8 mouse cellular contexts compared by ENCODE assay signal in genomic region chr8:105853178-105853577, GRCm38 (mm10). TPM values are rescaled to one million over a fixed set of nuclear protein-coding genes. Genes with fewer than 3 reads are reported as not detected.
DNase-seq lines count a peak whose midpoint lies in the region; ATAC-seq and TF ChIP-seq lines count a peak whose summit lies in the region.

Cenpt (minus strand) TSS chr8:105853278.

- 85% methylated on average over 3 of the region's 3 CpGs for WGBS in lung, adult 2 months
- WGBS in embryonic facial prominence, embryonic 14.5 days, result 87% methylated on average over 3 of the region's 3 CpGs
- WGBS in hindbrain, embryonic 15.5 days, result 95% methylated on average over 3 of the region's 3 CpGs
- 81% methylated on average over 3 of the region's 3 CpGs for WGBS in liver, postnatal 0 days (ENCODE audit: insufficient replicate concordance)

- TF ChIP-seq CTCF in lung, adult 2 months (IDR thresholded peaks at IDR 0.05; ENCODE audit: insufficient read depth, low read length), result no peak
- no peak for TF ChIP-seq CTCF in liver, postnatal 0 days (IDR thresholded peaks at IDR 0.05; ENCODE audit: low read depth)

- no peaks in the 10 kb centered on the region for H3K27me3 ChIP-seq in embryonic facial prominence, embryonic 14.5 days (replicated peaks; ENCODE audit: control insufficient read depth, insufficient read depth, low read length)
- H3K27me3 ChIP-seq in hindbrain, embryonic 15.5 days, result no peaks in the 10 kb centered on the region
- no peaks in the 10 kb centered on the region for H3K27me3 ChIP-seq in liver, postnatal 0 days (ENCODE audit: insufficient read depth, low read length)

- no peaks in the 10 kb centered on the region for H3K9me3 ChIP-seq in embryonic facial prominence, embryonic 14.5 days (ENCODE audit: control insufficient read depth, low read length)
- H3K9me3 ChIP-seq in hindbrain, embryonic 15.5 days, result no peaks in the 10 kb centered on the region
- no peaks in the 10 kb centered on the region for H3K9me3 ChIP-seq in liver, postnatal 0 days (ENCODE audit: low read length)

- H3K9ac ChIP-seq in embryonic facial prominence, embryonic 14.5 days (ENCODE audit: low read depth, low read length), result no peak within 1 kb of the TSS
- no peak within 1 kb of the TSS for H3K9ac ChIP-seq in hindbrain, embryonic 15.5 days
- no peak within 1 kb of the TSS for H3K9ac ChIP-seq in liver, postnatal 0 days (replicated peaks)

- no peak for DNase-seq in lung, adult 2 months
- DNase-seq in lung, adult 18-20 months, result no peak
- DNase-seq in embryonic facial prominence, embryonic 14.5 days (ENCODE audit: low spot score), result no peak
- no peak for DNase-seq in liver, postnatal 0 days
- DNase-seq in embryo, embryonic 10 days (ENCODE audit: low spot score), result no peak
- no peak for DNase-seq in spleen, postnatal 36 days (ENCODE audit: low spot score in 2 of 2)
- DNase-seq in ovary, adult 18-20 months (ENCODE audit: low spot score), result no peak

- no peak for TF ChIP-seq EP300 in liver, postnatal 0 days (IDR thresholded peaks at IDR 0.05; ENCODE audit: low read depth)

- ATAC-seq in embryonic facial prominence, embryonic 14.5 days (ENCODE audit: low read depth), result no peak
- no peak for ATAC-seq in hindbrain, embryonic 15.5 days (ENCODE audit: low FRiP score, low read depth)
- no peak for ATAC-seq in liver, postnatal 0 days

- H3K4me2 ChIP-seq in embryonic facial prominence, embryonic 14.5 days (ENCODE audit: low read depth, low read length), result peak within 1 kb of the TSS; percentile 77
- peak within 1 kb of the TSS; percentile 74; the same call in 1 of the 2 replicates for H3K4me2 ChIP-seq in hindbrain, embryonic 15.5 days
- peak within 1 kb of the TSS; percentile 96; the same call in 1 of the 2 replicates for H3K4me2 ChIP-seq in liver, postnatal 0 days (ENCODE audit: low read depth, low read length)

- peaks cover 13% of the 10 kb centered on the region for H3K4me1 ChIP-seq in lung, adult 2 months (ENCODE audit: control insufficient read depth, insufficient read depth, low read length)
- H3K4me1 ChIP-seq in embryonic facial prominence, embryonic 14.5 days (ENCODE audit: control insufficient read depth, insufficient read depth, low read length), result peaks cover 26% of the 10 kb centered on the region
- H3K4me1 ChIP-seq in hindbrain, embryonic 15.5 days (replicated peaks), result peaks cover 46% of the 10 kb centered on the region
- H3K4me1 ChIP-seq in liver, postnatal 0 days (ENCODE audit: insufficient read depth), result peaks cover 32% of the 10 kb centered on the region

- no peak for TF ChIP-seq POLR2A in lung, adult 2 months (IDR thresholded peaks at IDR 0.05; ENCODE audit: borderline replicate concordance, extremely low read depth, low read depth, low read length)

- H3K36me3 ChIP-seq in embryonic facial prominence, embryonic 14.5 days (ENCODE audit: control insufficient read depth, insufficient read depth, low read length), result peaks cover 20% of the 10 kb centered on the region
- peaks cover 11% of the 10 kb centered on the region for H3K36me3 ChIP-seq in hindbrain, embryonic 15.5 days
- peaks cover 10% of the 10 kb centered on the region for H3K36me3 ChIP-seq in liver, postnatal 0 days (replicated peaks; ENCODE audit: insufficient read depth, low read length)

- H3K27ac ChIP-seq in embryonic facial prominence, embryonic 14.5 days (replicated peaks; ENCODE audit: low read depth, low read length), result no peak within 1 kb of the TSS
- H3K27ac ChIP-seq in hindbrain, embryonic 15.5 days (replicated peaks), result peak within 1 kb of the TSS; percentile 84
- H3K27ac ChIP-seq in liver, postnatal 0 days (ENCODE audit: low read depth), result no peak within 1 kb of the TSS

- no peak within 1 kb of the TSS for H3K4me3 ChIP-seq in lung, adult 2 months (replicated peaks; ENCODE audit: extremely low read depth, low read depth, low read length)
- peak within 1 kb of the TSS; percentile 55 for H3K4me3 ChIP-seq in embryonic facial prominence, embryonic 14.5 days (ENCODE audit: low read depth, low read length)
- H3K4me3 ChIP-seq in hindbrain, embryonic 15.5 days, result peak within 1 kb of the TSS; percentile 80
- H3K4me3 ChIP-seq in liver, postnatal 0 days (ENCODE audit: low read depth, low read length), result peak within 1 kb of the TSS; percentile 92

RNA-seq across cellular contexts. Expression of gene Cenpt, which starts in this region (rescaled TPM):
- 12.0 and 17.4 TPM in 2 replicates for polyA plus RNA-seq in lung, adult 2 months (2012; rRNA removed)
- 35.0 and 35.8 TPM in 2 replicates for polyA plus RNA-seq in embryonic facial prominence, embryonic 14.5 days (2014; fragmentation: Nextera tagmentation; extraction: Ambion mirVana)
- 52.2 and 56.9 TPM in 2 replicates for polyA plus RNA-seq in hindbrain, embryonic 15.5 days (2015; fragmentation: Nextera tagmentation; extraction: Ambion mirVana)
- 8.9 and 9.0 TPM in 2 replicates for polyA plus RNA-seq in liver, postnatal 0 days (2015; fragmentation: Nextera tagmentation; extraction: Ambion mirVana)
